Mouse (Mus musculus): Measurements from ENCODE around the gene Slc15a5.

- TF ChIP-seq POLR2A (IDR thresholded peaks at IDR 0.05; ENCODE audit: low read depth, low read length), result no peak
- TF ChIP-seq CTCF (IDR thresholded peaks at IDR 0.05; ENCODE audit: extremely low read depth, insufficient read depth, insufficient read length, insufficient replicate concordance), result no peak
These were observed 122.1 kb downstream of the Slc15a5 start for GRCm38 (mm10) chr6:137957630-137958029.
